Comparison of ENCODE assay signal across 24 mouse cellular contexts in the genomic region with DNA sequence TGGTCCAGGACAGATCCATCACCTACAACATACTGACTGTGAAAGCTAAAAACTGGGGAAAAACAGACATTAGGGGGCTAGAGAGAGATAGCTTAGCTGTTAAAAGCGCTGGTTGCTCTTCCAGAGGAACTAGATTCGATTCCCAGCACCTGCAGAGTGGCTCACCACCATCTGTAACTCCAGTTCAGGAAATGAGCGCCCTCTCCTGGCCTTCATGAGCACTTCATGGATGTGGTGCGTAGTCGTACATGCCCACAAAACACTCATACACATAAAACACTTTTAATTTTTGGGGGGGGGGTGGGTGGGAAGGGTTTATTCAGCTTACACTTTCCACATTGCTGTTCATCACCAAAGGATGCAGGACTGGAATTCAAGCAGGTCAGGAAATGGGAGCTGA. TPM values are rescaled to one million over a fixed set of nuclear protein-coding genes. Genes with fewer than 3 reads are reported as not detected.
DNase-seq lines count a peak whose midpoint lies in the region; ATAC-seq and TF ChIP-seq lines count a peak whose summit lies in the region.
"Had no signal": no experiment of that assay in that cellular context is flagged by ENCODE, and none has a peak within 500 bp of the region (broad histone marks: within the 10 kb centered on the region; RNA-seq: fewer than 3 reads in every experiment).

No protein-coding gene starts in this region.

- no peaks in the 10 kb centered on the region for H3K9me3 ChIP-seq in heart, embryonic 10.5 days
- no peaks in the 10 kb centered on the region for H3K9me3 ChIP-seq in liver, postnatal 0 days (ENCODE audit: low read length)
- H3K9me3 ChIP-seq in liver, embryonic 11.5 days (ENCODE audit: control insufficient read depth, low read length), result no peaks in the 10 kb centered on the region
- no peaks in the 10 kb centered on the region for H3K9me3 ChIP-seq in MEL (replicated peaks; ENCODE audit: insufficient read depth, low read length)
- H3K9me3 ChIP-seq: embryonic facial prominence, embryonic 10.5 days; forebrain, embryonic 12.5 days; heart, embryonic 12.5 days; intestine, embryonic 15.5 days; limb, embryonic 10.5 days; liver, embryonic 15.5 days; megakaryocyte, embryonic 14.5 days had no signal

- no peaks in the 10 kb centered on the region for H3K27me3 ChIP-seq in heart, adult 2 months (ENCODE audit: control insufficient read depth, insufficient read depth, low read length)
- H3K27me3 ChIP-seq in heart, embryonic 10.5 days (ENCODE audit: insufficient read depth, poor library complexity, severe bottlenecking), result no peaks in the 10 kb centered on the region
- no peaks in the 10 kb centered on the region for H3K27me3 ChIP-seq in liver, postnatal 0 days (ENCODE audit: insufficient read depth, low read length)
- no peaks in the 10 kb centered on the region for H3K27me3 ChIP-seq in liver, embryonic 11.5 days (replicated peaks; ENCODE audit: control insufficient read depth, insufficient read depth, low read length)
- H3K27me3 ChIP-seq in MEL (ENCODE audit: control insufficient read depth in 1 of 2, insufficient read depth in 2 of 2, low read length in 2 of 2), result no peaks in the 10 kb centered on the region
- H3K27me3 ChIP-seq: CH12.LX; forebrain, embryonic 12.5 days; heart, embryonic 12.5 days; intestine, embryonic 15.5 days; liver, embryonic 15.5 days; megakaryocyte, embryonic 14.5 days had no signal

- no peak for TF ChIP-seq POLR2A in heart, adult 2 months (IDR thresholded peaks at IDR 0.05; ENCODE audit: insufficient read depth, low read depth, low read length)
- TF ChIP-seq POLR2A in MEL (IDR thresholded peaks at IDR 0.05; ENCODE audit: control insufficient read depth in 1 of 2, insufficient read depth in 1 of 2, low read depth in 1 of 2, low read length in 2 of 2, poor library complexity in 1 of 2), result no peak

- no peaks in the 10 kb centered on the region for H3K79me2 ChIP-seq in heart, adult 2 months (replicated peaks; ENCODE audit: control insufficient read depth, insufficient read depth, low read length)
- no peaks in the 10 kb centered on the region for H3K79me2 ChIP-seq in MEL (ENCODE audit: control insufficient read depth, insufficient read depth, low read length, poor library complexity)

- no peak overlapping the region for H3K27ac ChIP-seq in heart, adult 2 months
- no peak overlapping the region for H3K27ac ChIP-seq in heart, embryonic 10.5 days
- no peak overlapping the region for H3K27ac ChIP-seq in liver, postnatal 0 days (ENCODE audit: low read depth)
- H3K27ac ChIP-seq in liver, embryonic 11.5 days (ENCODE audit: low read depth, low read length), result no peak overlapping the region
- H3K27ac ChIP-seq in MEL (ENCODE audit: control insufficient read depth, low read depth, low read length), result no peak overlapping the region
- H3K27ac ChIP-seq: embryonic facial prominence, embryonic 10.5 days; forebrain, embryonic 12.5 days; hindbrain, embryonic 14.5 days; intestine, embryonic 15.5 days; kidney, postnatal 0 days; limb, embryonic 10.5 days; liver, embryonic 15.5 days had no signal

- no peak for DNase-seq in heart, adult 2 months
- DNase-seq in heart, embryonic 10.5 days (ENCODE audit: low spot score), result no peak
- no peak for DNase-seq in liver, postnatal 0 days
- no peak for DNase-seq in liver, embryonic 11.5 days (ENCODE audit: low spot score)
- peak; percentile 56 for DNase-seq in MEL (ENCODE audit: low read depth, low spot score)
- DNase-seq in adrenal gland, adult (ENCODE audit: inconsistent age in 2 of 2, low spot score in 1 of 2), result no peak
- no peak for DNase-seq in frontal cortex, postnatal 36 days (ENCODE audit: low spot score in 2 of 2)
- DNase-seq: adrenal gland, postnatal 36 days; cerebellum, adult 8-10 months; heart, postnatal 36 days; right cerebral cortex, postnatal 4 days; thymus, postnatal 14 days had no signal

- TF ChIP-seq CTCF in heart, adult 2 months (IDR thresholded peaks at IDR 0.05), result peak; percentile 31
- peak; percentile 32 for TF ChIP-seq CTCF in liver, postnatal 0 days (IDR thresholded peaks at IDR 0.05; ENCODE audit: low read depth)
- TF ChIP-seq CTCF in MEL (IDR thresholded peaks at IDR 0.05 in 2 of 3, conservative IDR thresholded peaks at IDR 0.05 in 1 of 3; ENCODE audit: control insufficient read depth in 1 of 3, insufficient read depth in 1 of 3, low read depth in 2 of 3, low read length in 3 of 3, poor library complexity in 1 of 3, severe bottlenecking in 1 of 3), result peak; percentile 39 to 53 (median 41); a peak in 5 of 6 replicates

- no peak overlapping the region for H3K4me2 ChIP-seq in liver, postnatal 0 days (ENCODE audit: low read depth, low read length)
- no peak overlapping the region for H3K4me2 ChIP-seq in liver, embryonic 11.5 days
- H3K4me2 ChIP-seq: forebrain, embryonic 12.5 days; heart, embryonic 12.5 days; hindbrain, embryonic 14.5 days; intestine, embryonic 15.5 days; liver, embryonic 15.5 days had no signal

- 89% methylated on average over 5 of the region's 5 CpGs for WGBS in heart, adult 2 months
- WGBS in heart, embryonic 10.5 days, result 86% methylated on average over 5 of the region's 5 CpGs
- 87% methylated on average over 5 of the region's 5 CpGs for WGBS in liver, postnatal 0 days (ENCODE audit: insufficient replicate concordance)
- 79% methylated on average over 5 of the region's 5 CpGs for WGBS in liver, embryonic 11.5 days

- no peak overlapping the region for H3K9ac ChIP-seq in heart, adult 2 months (ENCODE audit: low read depth, low read length)
- H3K9ac ChIP-seq in liver, postnatal 0 days (replicated peaks), result no peak overlapping the region
- H3K9ac ChIP-seq in liver, embryonic 11.5 days (ENCODE audit: low read depth, low read length), result no peak overlapping the region
- H3K9ac ChIP-seq in MEL (ENCODE audit: control insufficient read depth, low read depth, low read length, poor library complexity, severe bottlenecking), result no peak overlapping the region
- H3K9ac ChIP-seq: forebrain, embryonic 12.5 days; heart, embryonic 12.5 days; hindbrain, embryonic 14.5 days; intestine, embryonic 15.5 days; liver, embryonic 15.5 days had no signal

- no peaks in the 10 kb centered on the region for H3K36me3 ChIP-seq in heart, adult 2 months (ENCODE audit: control insufficient read depth, insufficient read depth, low read length)
- peaks cover 72% of the 10 kb centered on the region for H3K36me3 ChIP-seq in heart, embryonic 10.5 days
- peaks cover 10% of the 10 kb centered on the region for H3K36me3 ChIP-seq in liver, postnatal 0 days (replicated peaks; ENCODE audit: insufficient read depth, low read length)
- peaks cover 17% of the 10 kb centered on the region; the same call in 1 of the 2 replicates for H3K36me3 ChIP-seq in liver, embryonic 11.5 days (ENCODE audit: control insufficient read depth, insufficient read depth, low read length)
- peaks cover 0 to 2% of the 10 kb centered on the region in 2 experiments; a peak in 1 of 4 replicates for H3K36me3 ChIP-seq in MEL (ENCODE audit: control insufficient read depth in 1 of 2, insufficient read depth in 2 of 2, low read length in 2 of 2)

- ATAC-seq in liver, postnatal 0 days, result no peak
- no peak for ATAC-seq in liver, embryonic 11.5 days (replicated peaks; ENCODE audit: low FRiP score)
- ATAC-seq in granulocyte monocyte progenitor cell, adult 5-6 weeks (replicated peaks; ENCODE audit: poor library complexity, severe bottlenecking), result 0 out of 2 replicates have a peak, but pooled peaks have one; percentile 35
- ATAC-seq: intestine, embryonic 15.5 days; lung, postnatal 0 days had no signal

- no peak; the same call in 1 of the 2 replicates for TF ChIP-seq RAD21 in MEL (IDR thresholded peaks at IDR 0.05; ENCODE audit: low read depth, low read length)

- no peaks in the 10 kb centered on the region for H3K4me1 ChIP-seq in heart, adult 2 months (ENCODE audit: control insufficient read depth, insufficient read depth, low read length)
- H3K4me1 ChIP-seq in heart, embryonic 10.5 days, result no peaks in the 10 kb centered on the region
- H3K4me1 ChIP-seq in liver, postnatal 0 days (ENCODE audit: insufficient read depth), result no peaks in the 10 kb centered on the region
- no peaks in the 10 kb centered on the region for H3K4me1 ChIP-seq in liver, embryonic 11.5 days (replicated peaks; ENCODE audit: control insufficient read depth, insufficient read depth, low read length)
- no peaks in the 10 kb centered on the region for H3K4me1 ChIP-seq in MEL (ENCODE audit: control insufficient read depth in 1 of 2, insufficient read depth in 2 of 2, low read length in 2 of 2)
- H3K4me1 ChIP-seq: embryonic facial prominence, embryonic 10.5 days; forebrain, embryonic 12.5 days; heart, embryonic 12.5 days; intestine, embryonic 15.5 days; limb, embryonic 10.5 days; liver, embryonic 15.5 days; megakaryocyte, embryonic 14.5 days had no signal

- intact Hi-C loops in heart, adult 2 months (cut with DNase I), result no loop called here

- no peak for TF ChIP-seq EP300 in heart, adult 2 months (IDR thresholded peaks at IDR 0.05; ENCODE audit: insufficient read depth, low read depth, low read length)
- no peak for TF ChIP-seq EP300 in liver, postnatal 0 days (IDR thresholded peaks at IDR 0.05; ENCODE audit: low read depth)
- no peak for TF ChIP-seq EP300 in MEL (IDR thresholded peaks at IDR 0.05; ENCODE audit: low read depth in 1 of 2, low read length in 2 of 2)

- H3K4me3 ChIP-seq in heart, adult 2 months, result no peak overlapping the region
- no peak overlapping the region for H3K4me3 ChIP-seq in heart, embryonic 10.5 days
- H3K4me3 ChIP-seq in liver, postnatal 0 days (ENCODE audit: low read depth, low read length), result no peak overlapping the region
- H3K4me3 ChIP-seq in liver, embryonic 11.5 days (ENCODE audit: low read depth, low read length), result no peak overlapping the region
- H3K4me3 ChIP-seq in MEL (ENCODE audit: control insufficient read depth in 1 of 2, insufficient read depth in 1 of 2, low read depth in 2 of 2, low read length in 2 of 2), result no peak overlapping the region
- H3K4me3 ChIP-seq: embryonic facial prominence, embryonic 10.5 days; forebrain, embryonic 12.5 days; heart, embryonic 12.5 days; intestine, embryonic 15.5 days; limb, embryonic 10.5 days; liver, embryonic 15.5 days; megakaryocyte, embryonic 14.5 days had no signal

RNA-seq across cellular contexts. Expression of gene Sumf2, which starts 9.6 kb away (rescaled TPM):
- 10 to 100 TPM in 1 of 2 experiments, 1 to 10 TPM in 1; 9.1 to 10.9 TPM for total RNA-seq in heart, adult 2 months (2021)
- 6.2 and 7.0 TPM in 2 replicates for polyA plus RNA-seq in heart, adult 2 months (2012; rRNA removed)
- 38.9 and 47.7 TPM in 2 replicates for polyA plus RNA-seq in heart, embryonic 10.5 days (2016; fragmentation: Nextera tagmentation; extraction: Ambion mirVana)
- polyA plus RNA-seq in liver, postnatal 0 days (2015; fragmentation: Nextera tagmentation; extraction: Ambion mirVana), result 12.4 and 14.8 TPM in 2 replicates
- 59.7 and 61.1 TPM in 2 replicates for polyA plus RNA-seq in liver, embryonic 11.5 days (2014; fragmentation: Nextera tagmentation; extraction: Ambion mirVana)
- total RNA-seq in MEL (2012; rRNA removed), result 32.9 and 33.2 TPM in 2 replicates
- polyA plus RNA-seq in MEL (2012; ENCODE audit: insufficient read depth in 1 of 2, insufficient read length in 2 of 2, low read depth in 1 of 2, low replicate concordance in 2 of 2, missing spikeins in 1 of 2), result 10 to 100 TPM in 1 of 2 experiments, not detected in 1; 35.8 TPM
- 17.1 and 31.7 TPM in 2 replicates for total RNA-seq in granulocyte monocyte progenitor cell, adult 5-6 weeks (2014; fragmentation: Nextera tagmentation)
- total RNA-seq in granulocyte monocyte progenitor cell, adult 5-6 weeks (2017), result 22.6 and 24.5 TPM in 2 replicates

RNA-seq across cellular contexts. Expression of gene Chchd2, which starts 30.9 kb away (rescaled TPM):
- total RNA-seq in heart, adult 2 months (2021), result 1,000 to 10,000 TPM; 1,016 to 1,153 TPM
- polyA plus RNA-seq in heart, adult 2 months (2012; rRNA removed), result 778 and 988 TPM in 2 replicates
- 962 and 1,044 TPM in 2 replicates for polyA plus RNA-seq in heart, embryonic 10.5 days (2016; fragmentation: Nextera tagmentation; extraction: Ambion mirVana)
- 955 and 988 TPM in 2 replicates for polyA plus RNA-seq in liver, postnatal 0 days (2015; fragmentation: Nextera tagmentation; extraction: Ambion mirVana)
- polyA plus RNA-seq in liver, embryonic 11.5 days (2014; fragmentation: Nextera tagmentation; extraction: Ambion mirVana), result 991 and 1,008 TPM in 2 replicates
- 905 and 951 TPM in 2 replicates for total RNA-seq in MEL (2012; rRNA removed)
- 100 to 1,000 TPM in 1 of 2 experiments, not detected in 1; 588 TPM for polyA plus RNA-seq in MEL (2012; ENCODE audit: insufficient read depth in 1 of 2, insufficient read length in 2 of 2, low read depth in 1 of 2, low replicate concordance in 2 of 2, missing spikeins in 1 of 2)
- 360 and 388 TPM in 2 replicates for total RNA-seq in granulocyte monocyte progenitor cell, adult 5-6 weeks (2014; fragmentation: Nextera tagmentation)
- total RNA-seq in granulocyte monocyte progenitor cell, adult 5-6 weeks (2017), result 241 and 245 TPM in 2 replicates

RNA-seq across cellular contexts. Expression of gene Zbed5, which starts 39.1 kb away (rescaled TPM):
- total RNA-seq in heart, adult 2 months (2021), result under 1 TPM; 0.26 to 0.55 TPM
- polyA plus RNA-seq in heart, adult 2 months (2012; rRNA removed), result 0.33 and 0.85 TPM in 2 replicates
- 4.2 and 5.4 TPM in 2 replicates for polyA plus RNA-seq in heart, embryonic 10.5 days (2016; fragmentation: Nextera tagmentation; extraction: Ambion mirVana)
- 3.3 and 3.7 TPM in 2 replicates for polyA plus RNA-seq in liver, postnatal 0 days (2015; fragmentation: Nextera tagmentation; extraction: Ambion mirVana)
- 3.8 and 4.9 TPM in 2 replicates for polyA plus RNA-seq in liver, embryonic 11.5 days (2014; fragmentation: Nextera tagmentation; extraction: Ambion mirVana)
- 2.5 and 4.2 TPM in 2 replicates for total RNA-seq in MEL (2012; rRNA removed)
- polyA plus RNA-seq in MEL (2012; ENCODE audit: insufficient read depth in 1 of 2, insufficient read length in 2 of 2, low read depth in 1 of 2, low replicate concordance in 2 of 2, missing spikeins in 1 of 2), result 1 to 10 TPM in 1 of 2 experiments, not detected in 1; 4.0 TPM
- 1.2 and 3.1 TPM in 2 replicates for total RNA-seq in granulocyte monocyte progenitor cell, adult 5-6 weeks (2014; fragmentation: Nextera tagmentation)
- total RNA-seq in granulocyte monocyte progenitor cell, adult 5-6 weeks (2017), result 1.9 and 4.2 TPM in 2 replicates

RNA-seq across cellular contexts. Expression of gene Phkg1, which starts 41.9 kb away (rescaled TPM):
- total RNA-seq in heart, adult 2 months (2021), result 10 to 100 TPM; 15.5 to 16.8 TPM
- polyA plus RNA-seq in heart, adult 2 months (2012; rRNA removed), result 39.8 and 69.6 TPM in 2 replicates
- polyA plus RNA-seq in heart, embryonic 10.5 days (2016; fragmentation: Nextera tagmentation; extraction: Ambion mirVana), result 0.48 and 0.53 TPM in 2 replicates
- polyA plus RNA-seq in liver, postnatal 0 days (2015; fragmentation: Nextera tagmentation; extraction: Ambion mirVana), result 0.08 and 0.20 TPM in 2 replicates
- 0.22 and 0.29 TPM in 2 replicates for polyA plus RNA-seq in liver, embryonic 11.5 days (2014; fragmentation: Nextera tagmentation; extraction: Ambion mirVana)
- total RNA-seq in MEL (2012; rRNA removed), result 0.26 and 0.62 TPM in 2 replicates
- polyA plus RNA-seq in MEL (2012; ENCODE audit: insufficient read depth in 1 of 2, insufficient read length in 2 of 2, low read depth in 1 of 2, low replicate concordance in 2 of 2, missing spikeins in 1 of 2), result under 1 TPM in 1 of 2 experiments, not detected in 1; 0.72 TPM
- total RNA-seq in granulocyte monocyte progenitor cell, adult 5-6 weeks (2014; fragmentation: Nextera tagmentation), result 0.36 TPM in 1 of 2 replicates, not detected in the other
- 0.98 and 1.5 TPM in 2 replicates for total RNA-seq in granulocyte monocyte progenitor cell, adult 5-6 weeks (2017)

RNA-seq across cellular contexts. Expression of gene Nupr1l, which starts 51.9 kb away (rescaled TPM):
- 1 to 10 TPM in 1 of 2 experiments, under 1 TPM in 1; 0.44 to 1.5 TPM for total RNA-seq in heart, adult 2 months (2021)
- polyA plus RNA-seq in heart, adult 2 months (2012; rRNA removed), result 1.7 and 2.0 TPM in 2 replicates
- polyA plus RNA-seq in heart, embryonic 10.5 days (2016; fragmentation: Nextera tagmentation; extraction: Ambion mirVana), result 1.8 and 2.4 TPM in 2 replicates
- 1.4 TPM in 2 replicates for polyA plus RNA-seq in liver, postnatal 0 days (2015; fragmentation: Nextera tagmentation; extraction: Ambion mirVana)
- 0.84 and 1.4 TPM in 2 replicates for polyA plus RNA-seq in liver, embryonic 11.5 days (2014; fragmentation: Nextera tagmentation; extraction: Ambion mirVana)
- 0.59 and 1.2 TPM in 2 replicates for total RNA-seq in MEL (2012; rRNA removed)
- polyA plus RNA-seq in MEL (2012; ENCODE audit: insufficient read depth in 1 of 2, insufficient read length in 2 of 2, low read depth in 1 of 2, low replicate concordance in 2 of 2, missing spikeins in 1 of 2), result under 1 TPM in 1 of 2 experiments, not detected in 1; 0.88 TPM
- 0.21 and 1.5 TPM in 2 replicates for total RNA-seq in granulocyte monocyte progenitor cell, adult 5-6 weeks (2014; fragmentation: Nextera tagmentation)
- total RNA-seq in granulocyte monocyte progenitor cell, adult 5-6 weeks (2017), result 0.34 and 0.72 TPM in 2 replicates
